ENCODE assay signal across 9 mouse cellular contexts in the genomic region with DNA sequence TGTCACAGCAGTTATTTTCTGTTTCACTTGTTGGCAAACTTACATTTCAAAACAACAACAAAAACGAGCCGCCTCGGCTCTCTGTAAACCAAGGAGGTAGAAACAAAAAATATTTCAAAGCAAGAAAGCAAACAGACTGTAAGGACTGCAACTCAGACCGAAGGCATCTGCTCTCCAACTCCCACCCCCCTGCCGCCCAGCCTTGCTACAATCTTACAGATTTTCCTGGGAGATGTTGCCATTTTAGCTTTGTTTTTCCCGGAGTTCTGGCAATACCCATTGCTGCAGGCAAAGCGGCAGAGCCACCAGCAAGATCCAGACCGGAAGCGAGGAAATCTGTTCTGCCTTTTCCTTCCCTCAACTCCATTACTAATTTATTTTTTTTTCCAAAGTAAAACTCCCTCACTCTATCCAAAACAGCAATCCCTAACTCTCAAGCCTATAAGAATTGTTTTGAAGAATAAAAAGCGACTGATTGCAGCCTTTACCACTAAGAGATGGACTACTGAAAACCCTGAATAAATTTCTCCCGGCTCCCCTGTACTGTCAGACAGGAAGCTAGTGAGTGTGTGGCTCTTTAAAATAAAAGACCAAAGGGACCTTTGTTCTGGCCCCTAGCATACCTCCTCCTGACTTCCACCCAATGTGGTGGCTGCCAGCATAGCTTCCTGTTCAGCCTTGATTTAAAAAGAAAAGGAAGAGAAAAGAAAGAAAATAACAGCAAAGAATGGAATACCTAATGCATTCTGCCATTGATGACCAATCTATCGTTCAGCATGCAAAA.
DNase-seq lines count a peak whose midpoint lies in the region; ATAC-seq lines count a peak whose summit lies in the region.
"Had no signal": no experiment of that assay in that cellular context is flagged by ENCODE, and none has a peak within 500 bp of the region (broad histone marks: within the 10 kb centered on the region; RNA-seq: fewer than 3 reads in every experiment).

No protein-coding gene starts in this region.

- peak overlapping the region; percentile 30 for H3K4me2 ChIP-seq in kidney, embryonic 14.5 days (replicated peaks; ENCODE audit: low read depth, low read length)
- H3K4me2 ChIP-seq in embryonic facial prominence, embryonic 13.5 days, result peak overlapping the region; percentile 59

- H3K9me3 ChIP-seq in kidney, embryonic 14.5 days (ENCODE audit: control insufficient read depth, low read length), result no peaks in the 10 kb centered on the region
- H3K9me3 ChIP-seq in embryonic facial prominence, embryonic 13.5 days, result no peaks in the 10 kb centered on the region
- H3K9me3 ChIP-seq in limb, embryonic 10.5 days (replicated peaks), result no peaks in the 10 kb centered on the region

- no peaks in the 10 kb centered on the region for H3K36me3 ChIP-seq in kidney, embryonic 14.5 days (ENCODE audit: control insufficient read depth, insufficient read depth, low read length)
- no peaks in the 10 kb centered on the region for H3K36me3 ChIP-seq in embryonic facial prominence, embryonic 13.5 days
- H3K36me3 ChIP-seq in limb, embryonic 10.5 days, result peaks cover 8% of the 10 kb centered on the region

- no peak overlapping the region for H3K9ac ChIP-seq in kidney, embryonic 14.5 days (ENCODE audit: low read depth, low read length)
- peak overlapping the region; percentile 59 for H3K9ac ChIP-seq in embryonic facial prominence, embryonic 13.5 days

- 48% methylated on average over 12 of the region's 12 CpGs for WGBS in kidney, embryonic 14.5 days
- 19% methylated on average over 12 of the region's 12 CpGs for WGBS in embryonic facial prominence, embryonic 13.5 days
- 61% methylated on average over 12 of the region's 12 CpGs for WGBS in limb, embryonic 10.5 days

- H3K27ac ChIP-seq in kidney, embryonic 14.5 days (ENCODE audit: low read depth, low read length), result no peak overlapping the region; the same call in 1 of the 2 replicates
- peak overlapping the region; percentile 86 for H3K27ac ChIP-seq in embryonic facial prominence, embryonic 13.5 days
- peak overlapping the region; percentile 82 for H3K27ac ChIP-seq in limb, embryonic 10.5 days
- H3K27ac ChIP-seq: macrophage had no signal

- no peak for ATAC-seq in kidney, embryonic 14.5 days (ENCODE audit: low FRiP score, low TSS enrichment)
- no peak for ATAC-seq in embryonic facial prominence, embryonic 13.5 days (ENCODE audit: insufficient number of reproducible peaks, insufficient read depth, low FRiP score, low TSS enrichment, low read depth)
- no peak for ATAC-seq in inflammation-experienced regulatory T-cells, adult 6 months

- no peak for DNase-seq in kidney, adult 11 months
- peak; percentile 21 to 25 for DNase-seq in heart, postnatal 14 days
- peak; percentile 43 for DNase-seq in limb, embryonic 10.5 days (ENCODE audit: low spot score)
- DNase-seq in skeletal muscle tissue, adult 2 months (ENCODE audit: low read depth, low spot score), result peak; percentile 10
- DNase-seq in c-Kit-positive CD71-positive TER-119-positive erythroid progenitor cells, embryonic 14.5 days (ENCODE audit: low spot score), result no peak

- no peaks in the 10 kb centered on the region for H3K27me3 ChIP-seq in kidney, embryonic 14.5 days (ENCODE audit: control insufficient read depth, insufficient read depth, low read length)
- H3K27me3 ChIP-seq in embryonic facial prominence, embryonic 13.5 days, result no peaks in the 10 kb centered on the region
- H3K27me3 ChIP-seq in limb, embryonic 10.5 days (ENCODE audit: low read depth, poor library complexity, severe bottlenecking), result no peaks in the 10 kb centered on the region

- H3K4me3 ChIP-seq in kidney, embryonic 14.5 days (ENCODE audit: low read length), result peak overlapping the region; percentile 15; the same call in 1 of the 2 replicates
- peak overlapping the region; percentile 35 for H3K4me3 ChIP-seq in embryonic facial prominence, embryonic 13.5 days
- peak overlapping the region; percentile 32 for H3K4me3 ChIP-seq in limb, embryonic 10.5 days

- intact Hi-C loops in heart, postnatal 14 days (cut with DNase I), result no loop called here

- H3K4me1 ChIP-seq in kidney, embryonic 14.5 days (ENCODE audit: control insufficient read depth, insufficient read depth, low read length), result no peaks in the 10 kb centered on the region
- peaks cover 32% of the 10 kb centered on the region for H3K4me1 ChIP-seq in embryonic facial prominence, embryonic 13.5 days
- peaks cover 41% of the 10 kb centered on the region for H3K4me1 ChIP-seq in limb, embryonic 10.5 days

Comparison
In these comparisons a context has a peak if more than half of its experiments do, and no peak if none do; other contexts are left out.
1. DNase-seq: peak in heart, postnatal 14 days (2 of 2), limb, embryonic 10.5 days (single experiment) and skeletal muscle tissue, adult 2 months (single experiment); none in kidney, adult 11 months (single experiment) and c-Kit-positive CD71-positive TER-119-positive erythroid progenitor cells, embryonic 14.5 days (single experiment).
2. Peak in every context shown above with its lines, with median percentiles within 50 percentile points of each other: H3K4me3 ChIP-seq.